Mouse (Mus musculus): ENCODE measurements around the gene Hspa5. TPM values are rescaled to one million over a fixed set of nuclear protein-coding genes. Genes with fewer than 3 reads are reported as not detected.
"Not testable (repeated sequence)": the region's sequence is repeated elsewhere in the genome, so short reads cannot be mapped to it uniquely, and the experiment has no call there.

Hspa5 gene
- polyA plus RNA-seq, 1 experiment = 188 TPM

DNA sequence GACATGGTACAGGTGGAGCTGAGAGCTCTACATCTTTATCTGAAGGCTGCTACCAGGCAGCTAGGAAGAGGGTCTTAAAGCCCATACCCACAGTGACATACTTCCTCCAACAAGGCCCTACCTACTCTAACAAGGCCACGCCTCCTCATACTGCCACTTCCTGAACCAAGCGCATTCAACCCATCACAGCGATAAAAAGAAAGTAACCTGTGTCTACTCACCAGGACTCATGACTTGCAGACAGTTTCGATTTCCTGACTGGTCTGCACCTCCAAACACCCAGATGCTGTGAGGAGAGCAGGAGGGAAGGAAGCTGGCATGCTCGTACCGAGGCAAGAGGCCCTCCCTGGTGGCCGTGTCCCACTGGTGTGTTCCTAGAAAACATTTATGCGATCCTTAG is 18.5 kb downstream of the Hspa5 start:
- Histone ChIP-seq H3K4me3 (ENCODE audit: insufficient read depth, low read depth, low read length) (no peak overlapping the region), H3K27ac (replicated peaks; ENCODE audit: low read depth, low read length) (no peak overlapping the region), H3K4me1 (ENCODE audit: control insufficient read depth, insufficient read depth, insufficient read length, low read length) (no peaks in the 10 kb centered on the region)

DNA sequence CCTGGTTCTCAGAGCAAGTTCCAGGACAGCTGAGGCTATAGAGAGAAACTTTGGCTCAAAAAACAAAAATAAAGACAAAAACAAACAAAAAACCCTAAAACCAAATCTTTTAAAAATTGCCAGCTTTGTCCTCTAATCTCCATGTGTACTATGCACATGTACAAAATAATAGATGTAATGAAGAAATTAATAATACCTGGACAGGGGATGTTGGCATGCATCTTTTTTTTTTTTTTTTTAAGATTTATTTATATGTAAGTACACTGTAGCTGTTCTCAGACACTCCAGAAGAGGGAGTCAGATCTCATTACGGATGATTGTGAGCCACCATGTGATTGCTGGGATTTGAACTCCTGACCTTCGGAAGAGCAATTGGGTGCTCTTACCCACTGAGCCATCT is 20.8 kb downstream of the Hspa5 start:
- not testable (repeated sequence) for H3K27ac ChIP-seq (replicated peaks; ENCODE audit: low read depth, low read length); H3K4me3 ChIP-seq (ENCODE audit: insufficient read depth, low read depth, low read length); H3K4me1 ChIP-seq (ENCODE audit: control insufficient read depth, insufficient read depth, insufficient read length, low read length)

DNA sequence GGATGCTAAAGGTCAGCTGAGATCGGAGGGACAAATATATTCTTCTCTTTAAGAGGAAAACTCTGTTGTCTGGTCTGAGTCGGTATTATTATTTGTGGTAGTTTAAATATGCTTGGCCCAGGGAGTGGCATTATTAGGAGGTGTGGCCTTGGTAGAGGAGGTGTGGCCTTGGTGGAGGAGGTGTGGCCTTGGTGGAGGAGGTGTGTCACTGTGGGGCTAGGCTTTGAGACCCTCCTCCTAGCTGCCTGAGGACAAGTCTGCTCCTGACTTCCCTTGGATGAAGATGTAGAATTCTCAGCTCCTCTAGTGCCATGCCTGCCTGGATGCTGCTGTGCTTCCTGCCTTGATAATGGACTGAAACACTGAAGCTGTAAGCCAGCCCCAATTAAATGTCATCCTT is 22.7 kb downstream of the Hspa5 start:
- Histone ChIP-seq H3K27ac (replicated peaks; ENCODE audit: low read depth, low read length) (no peak overlapping the region), H3K4me3 (ENCODE audit: insufficient read depth, low read depth, low read length) (no peak overlapping the region), H3K4me1 (ENCODE audit: control insufficient read depth, insufficient read depth, insufficient read length, low read length) (no peaks in the 10 kb centered on the region)

DNA sequence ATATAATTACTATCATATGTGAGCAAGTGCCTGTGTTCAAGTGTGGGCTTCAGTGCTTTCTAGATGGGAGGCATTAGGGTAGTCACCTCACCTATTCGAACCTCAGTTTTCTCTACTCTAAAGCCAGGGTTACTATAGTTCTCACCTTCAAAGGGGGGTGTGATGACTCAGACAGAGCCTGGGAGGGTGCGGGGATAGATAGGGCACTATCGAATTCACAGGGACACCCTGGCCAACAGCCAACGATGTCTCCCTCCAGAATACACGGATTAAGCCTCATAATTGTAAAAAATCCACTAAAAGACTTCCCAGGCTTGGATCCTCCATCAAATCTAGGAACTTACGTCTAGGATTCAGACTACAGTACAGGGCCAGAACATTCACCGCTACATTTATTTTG is 23.7 kb downstream of the Hspa5 start:
- Histone ChIP-seq H3K4me1 (ENCODE audit: control insufficient read depth, insufficient read depth, insufficient read length, low read length) (no peaks in the 10 kb centered on the region), H3K27ac (replicated peaks; ENCODE audit: low read depth, low read length) (no peak overlapping the region), H3K4me3 (ENCODE audit: insufficient read depth, low read depth, low read length) (no peak overlapping the region)

DNA sequence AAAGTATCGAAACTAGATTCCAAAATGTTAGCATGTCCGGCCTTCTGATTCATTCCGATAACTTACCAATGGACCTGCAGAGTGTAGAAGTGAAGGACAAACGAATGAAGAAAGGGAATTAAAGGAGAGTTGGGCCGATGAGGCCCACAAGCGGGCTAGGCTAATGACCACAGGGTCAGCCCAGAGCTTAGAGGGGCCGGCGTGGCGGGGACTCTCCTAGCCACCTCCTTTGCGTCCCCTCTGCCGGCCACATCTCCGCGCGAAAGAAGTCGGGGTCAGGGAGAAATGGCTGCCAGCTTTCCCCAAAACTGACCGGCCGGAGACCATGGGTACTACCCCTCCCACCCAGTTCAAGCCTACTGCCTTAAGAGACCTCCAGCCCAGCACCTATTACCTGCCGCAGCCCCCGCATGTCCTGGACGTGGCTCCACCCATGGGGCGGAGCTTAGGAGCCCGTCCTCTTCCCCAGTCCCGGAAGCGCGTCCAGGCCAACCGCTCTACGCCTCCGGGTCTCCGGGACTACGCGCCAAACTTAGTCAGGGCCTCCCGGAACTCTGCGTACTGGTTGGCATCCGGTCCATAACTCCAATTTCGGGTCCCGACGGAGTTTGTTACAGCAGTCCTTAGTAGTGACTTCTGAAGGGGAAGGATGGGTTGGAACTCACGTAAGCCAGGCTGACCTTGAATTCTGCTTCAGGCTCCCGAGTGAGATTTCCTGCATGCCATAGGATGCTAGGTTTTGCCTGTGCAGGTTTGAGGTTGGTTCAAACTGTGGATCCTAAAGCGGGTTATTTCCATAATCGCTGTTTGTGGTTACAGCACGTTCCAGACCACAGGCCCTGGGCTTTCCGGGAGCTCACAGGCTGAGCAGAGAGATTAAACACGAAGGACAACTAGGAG is 27.8 kb downstream of the Hspa5 start, which contains the start of gene Rabepk:
Rabepk (minus strand) TSS at position 556 of the 900 bp plus-strand sequence.
- Histone ChIP-seq H3K27ac (replicated peaks; ENCODE audit: low read depth, low read length) (peak within 1 kb of the TSS; percentile 75), H3K4me3 (ENCODE audit: insufficient read depth, low read depth, low read length) (peak within 1 kb of the TSS; percentile 84), H3K4me1 (ENCODE audit: control insufficient read depth, insufficient read depth, insufficient read length, low read length) (peaks cover 4% of the 10 kb centered on the region)

DNA sequence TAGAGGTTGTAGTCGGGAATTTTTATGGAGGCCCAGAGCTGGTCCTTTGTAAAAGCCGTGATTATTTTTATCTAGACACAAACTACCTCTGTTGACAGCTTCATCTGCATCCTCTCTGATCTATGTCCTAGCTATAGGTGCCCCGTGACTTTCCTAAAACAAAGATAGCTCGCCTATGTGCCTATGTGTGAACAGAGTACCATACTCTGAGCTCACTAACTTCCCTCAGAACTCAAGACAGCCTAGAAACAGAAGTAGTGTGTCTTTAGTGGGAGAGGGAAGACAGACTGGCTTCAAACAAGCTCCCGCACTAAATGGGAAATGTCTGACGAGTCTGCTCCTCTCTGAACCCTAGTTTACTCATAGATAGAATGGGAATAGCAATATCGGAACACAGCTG is 28.6 kb downstream of the Hspa5 start:
- peak overlapping the region; percentile 84; the same call in 1 of the 2 replicates for H3K4me3 ChIP-seq (ENCODE audit: insufficient read depth, low read depth, low read length)

DNA sequence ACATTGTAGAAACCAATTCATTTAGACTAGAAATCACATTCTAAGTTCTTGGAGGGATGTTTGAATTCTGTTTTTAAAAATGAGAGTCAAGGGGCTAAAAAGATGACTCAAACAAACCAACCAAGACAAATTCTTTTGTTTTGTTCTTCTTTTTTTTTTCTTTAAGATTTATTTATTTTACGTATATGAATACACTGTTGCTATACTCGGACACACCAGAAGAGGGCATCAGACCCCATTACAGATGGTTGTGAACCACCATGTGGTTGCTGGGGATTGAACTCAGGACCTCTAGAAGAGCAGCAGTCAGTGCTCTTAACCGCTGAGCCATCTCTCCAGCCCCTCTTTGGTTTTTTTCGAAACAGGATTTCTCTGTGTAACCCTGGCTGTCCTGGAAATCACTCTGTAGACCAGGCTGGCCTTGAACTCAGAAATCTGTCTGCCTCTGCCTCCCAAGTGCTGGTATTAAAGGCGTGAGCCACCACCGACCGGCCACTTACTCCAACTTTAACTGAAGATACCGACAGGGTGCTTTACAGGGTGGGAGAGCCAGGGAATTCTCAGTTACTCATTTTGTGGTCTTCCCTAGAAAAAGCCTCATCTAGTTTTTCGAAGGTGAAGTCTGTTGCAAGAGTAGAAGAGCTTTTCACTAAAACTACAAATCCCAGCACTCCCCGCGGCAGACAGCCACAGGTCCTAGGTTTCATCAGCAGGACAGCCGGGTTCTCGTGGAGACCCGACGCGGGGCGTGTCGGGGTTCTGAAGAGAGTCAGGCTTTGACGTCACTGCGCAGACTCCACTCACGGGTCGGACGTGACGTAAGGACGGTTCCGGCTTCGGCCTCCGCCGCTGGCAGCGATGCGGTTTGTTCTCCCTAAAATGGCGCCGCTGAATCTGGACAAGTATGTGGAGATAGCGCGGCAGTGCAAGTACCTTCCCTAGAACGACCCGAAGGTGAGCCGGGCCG is 30.0 kb downstream of the Hspa5 start:
- H3K27ac ChIP-seq (replicated peaks; ENCODE audit: low read depth, low read length) = peak overlapping the region; percentile 78
- peak overlapping the region; percentile 67 for H3K4me3 ChIP-seq (ENCODE audit: insufficient read depth, low read depth, low read length)
- peaks cover 11% of the 10 kb centered on the region for H3K4me1 ChIP-seq (ENCODE audit: control insufficient read depth, insufficient read depth, insufficient read length, low read length)

More for the DNA sequence above, 28.6 kb downstream of the Hspa5 start:
- Histone ChIP-seq H3K4me1 (ENCODE audit: control insufficient read depth, insufficient read depth, insufficient read length, low read length) (peaks cover 5% of the 10 kb centered on the region), H3K27ac (replicated peaks; ENCODE audit: low read depth, low read length) (peak overlapping the region; percentile 75; the same call in 1 of the 2 replicates)

DNA sequence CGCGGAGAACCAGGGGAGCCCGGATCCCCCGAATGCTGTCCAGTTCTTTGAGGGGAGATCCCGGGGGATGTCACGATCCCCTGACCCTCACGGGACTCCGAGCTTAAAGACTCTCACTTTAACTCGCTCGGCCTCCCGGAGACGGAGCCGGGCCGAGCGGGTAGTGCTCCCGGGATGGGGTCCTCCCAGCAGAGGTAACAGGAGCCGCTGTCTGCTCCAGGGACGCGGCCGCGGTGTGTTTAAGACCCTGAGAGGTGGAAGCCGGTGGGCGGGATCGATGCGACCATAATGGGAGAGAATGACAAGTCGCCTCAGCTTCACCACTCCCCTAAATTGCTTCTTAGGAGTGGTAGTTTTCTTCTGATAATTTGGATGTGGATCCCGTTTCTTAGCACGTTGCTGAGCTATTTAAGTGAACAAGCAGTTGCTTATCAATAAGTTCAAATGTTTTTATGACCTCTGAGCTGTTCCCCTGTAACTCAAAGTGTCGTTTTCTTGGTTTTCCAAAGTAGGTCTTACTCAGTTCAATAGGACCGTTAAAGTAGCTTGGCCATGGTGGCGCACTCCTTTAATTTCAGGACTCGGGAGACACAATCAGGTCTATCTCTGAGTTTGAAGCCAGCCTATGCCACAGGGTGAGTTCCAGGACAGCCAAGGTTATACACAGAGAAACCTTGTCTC is 30.9 kb downstream of the Hspa5 start:
- Histone ChIP-seq H3K4me3 (ENCODE audit: insufficient read depth, low read depth, low read length) (peak overlapping the region; percentile 67), H3K4me1 (ENCODE audit: control insufficient read depth, insufficient read depth, insufficient read length, low read length) (peaks cover 11% of the 10 kb centered on the region), H3K27ac (replicated peaks; ENCODE audit: low read depth, low read length) (peak overlapping the region; percentile 78)

DNA sequence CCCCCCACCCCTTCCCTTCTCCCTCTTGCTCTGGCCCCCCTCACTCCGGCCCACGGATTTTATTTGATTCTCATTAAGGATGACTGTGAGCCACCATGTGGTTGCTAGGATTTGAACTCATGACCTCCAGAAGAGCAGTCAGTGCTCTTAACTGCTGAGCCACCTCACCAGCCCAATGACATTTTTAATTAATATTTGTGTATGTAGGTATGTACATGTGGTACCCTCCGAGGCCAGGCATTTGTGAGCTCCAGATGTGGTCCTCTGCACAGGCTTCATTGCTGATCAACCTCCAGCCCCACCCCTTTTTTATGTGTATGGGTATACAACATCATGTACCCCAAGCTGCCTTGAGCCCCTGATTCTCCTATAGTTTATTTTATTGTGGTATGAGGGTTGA is 32.0 kb downstream of the Hspa5 start:
- H3K27ac ChIP-seq (replicated peaks; ENCODE audit: low read depth, low read length) = no peak overlapping the region
- H3K4me1 ChIP-seq (ENCODE audit: control insufficient read depth, insufficient read depth, insufficient read length, low read length) = peaks cover 11% of the 10 kb centered on the region
- peak overlapping the region; percentile 10; the same call in 1 of the 2 replicates for H3K4me3 ChIP-seq (ENCODE audit: insufficient read depth, low read depth, low read length)

DNA sequence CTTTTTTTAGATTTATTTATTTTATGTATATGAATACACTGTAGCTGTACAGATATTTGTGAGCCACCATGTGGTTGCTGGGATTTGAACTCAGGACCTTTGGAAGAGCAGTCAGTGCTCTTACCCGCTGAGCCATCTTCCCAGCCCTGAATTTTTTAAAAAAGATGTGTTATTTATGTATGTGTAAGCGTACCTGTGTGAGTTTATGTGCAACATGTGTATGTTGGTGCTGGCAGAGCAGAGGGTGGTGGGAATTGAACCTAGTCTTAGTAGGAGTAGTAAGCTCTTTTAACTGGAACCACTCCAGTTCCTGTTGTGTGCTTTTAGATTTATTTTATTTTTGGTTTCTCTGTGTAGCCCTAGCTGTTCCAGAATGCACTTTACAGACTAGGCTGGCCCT is 32.4 kb downstream of the Hspa5 start:
- Histone ChIP-seq H3K27ac (replicated peaks; ENCODE audit: low read depth, low read length) (no peak overlapping the region), H3K4me3 (ENCODE audit: insufficient read depth, low read depth, low read length) (no peak overlapping the region), H3K4me1 (ENCODE audit: control insufficient read depth, insufficient read depth, insufficient read length, low read length) (peaks cover 11% of the 10 kb centered on the region)

DNA sequence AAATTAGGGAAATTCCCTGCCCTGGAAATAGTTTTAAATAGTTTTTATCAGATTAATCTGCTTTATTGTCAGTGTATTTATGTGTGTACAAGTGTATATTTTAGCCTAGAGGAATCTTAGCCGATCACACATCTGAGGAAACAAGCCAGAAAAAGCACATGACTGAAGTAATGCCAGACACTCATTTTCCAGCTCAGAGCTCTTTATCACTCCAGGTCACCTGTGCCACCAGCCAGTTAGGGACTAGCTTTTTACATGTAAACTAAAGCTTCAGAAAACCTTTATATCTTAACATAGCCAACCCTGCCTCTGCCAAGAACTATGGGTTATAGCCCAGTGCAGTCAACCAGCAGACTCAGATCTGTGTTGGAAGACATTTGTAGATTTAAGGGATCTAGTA is 33.0 kb downstream of the Hspa5 start:
- no peak overlapping the region for H3K4me3 ChIP-seq (ENCODE audit: insufficient read depth, low read depth, low read length)
- H3K27ac ChIP-seq (replicated peaks; ENCODE audit: low read depth, low read length) = no peak overlapping the region
- H3K4me1 ChIP-seq (ENCODE audit: control insufficient read depth, insufficient read depth, insufficient read length, low read length) = peaks cover 11% of the 10 kb centered on the region

DNA sequence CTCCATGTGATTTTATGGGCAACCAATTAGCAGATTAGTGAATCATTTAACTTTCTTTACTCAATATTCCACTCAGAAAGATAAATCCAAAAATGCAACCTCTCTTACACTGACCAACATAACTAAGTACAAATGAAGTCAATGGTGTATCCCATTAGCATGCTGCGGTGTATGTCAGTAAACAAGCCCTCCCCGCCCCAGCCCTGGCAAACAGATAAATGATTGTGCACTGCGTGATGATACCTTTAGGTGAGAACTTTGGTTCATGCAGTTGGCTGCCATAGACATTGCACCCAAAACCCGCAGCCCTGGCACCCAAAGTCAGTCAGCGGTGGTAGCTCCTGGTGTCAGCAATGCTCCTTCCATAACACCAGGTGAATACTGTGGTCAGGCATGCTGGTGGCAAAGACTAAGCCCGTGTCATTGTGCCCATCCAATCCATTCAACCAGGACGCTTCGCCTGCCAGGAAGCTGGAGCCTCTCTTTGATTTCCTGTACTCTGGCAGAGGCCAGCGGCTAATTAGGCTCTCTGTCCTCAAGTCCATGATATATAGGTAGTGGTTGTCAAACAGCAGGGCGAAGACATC is 33.7 kb downstream of the Hspa5 start:
- Histone ChIP-seq H3K27ac (replicated peaks; ENCODE audit: low read depth, low read length) (no peak overlapping the region), H3K4me3 (ENCODE audit: insufficient read depth, low read depth, low read length) (no peak overlapping the region), H3K4me1 (ENCODE audit: control insufficient read depth, insufficient read depth, insufficient read length, low read length) (peaks cover 11% of the 10 kb centered on the region)

DNA sequence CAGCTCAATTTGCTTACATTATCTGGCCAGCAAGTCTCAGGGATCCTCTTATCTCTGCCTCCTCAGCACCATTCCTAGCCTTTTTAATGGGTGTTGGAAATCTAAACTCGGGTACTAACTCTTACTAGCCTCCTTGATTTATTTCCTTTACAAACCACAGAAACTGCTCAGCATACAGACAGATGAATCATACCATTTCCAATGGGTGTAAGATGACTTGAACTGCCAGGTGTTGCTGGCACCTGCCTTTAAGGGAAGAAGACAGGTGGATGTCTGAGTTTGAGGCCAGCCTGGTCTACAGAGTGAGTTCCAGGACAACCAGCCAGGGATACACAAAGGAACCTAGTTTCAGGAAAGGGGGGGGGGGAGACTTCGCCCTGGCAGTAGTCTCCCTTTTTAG is 36.3 kb downstream of the Hspa5 start:
- H3K4me3 ChIP-seq (ENCODE audit: insufficient read depth, low read depth, low read length) = no peak overlapping the region
- H3K4me1 ChIP-seq (ENCODE audit: control insufficient read depth, insufficient read depth, insufficient read length, low read length) = peaks cover 11% of the 10 kb centered on the region
- H3K27ac ChIP-seq (replicated peaks; ENCODE audit: low read depth, low read length) = no peak overlapping the region

DNA sequence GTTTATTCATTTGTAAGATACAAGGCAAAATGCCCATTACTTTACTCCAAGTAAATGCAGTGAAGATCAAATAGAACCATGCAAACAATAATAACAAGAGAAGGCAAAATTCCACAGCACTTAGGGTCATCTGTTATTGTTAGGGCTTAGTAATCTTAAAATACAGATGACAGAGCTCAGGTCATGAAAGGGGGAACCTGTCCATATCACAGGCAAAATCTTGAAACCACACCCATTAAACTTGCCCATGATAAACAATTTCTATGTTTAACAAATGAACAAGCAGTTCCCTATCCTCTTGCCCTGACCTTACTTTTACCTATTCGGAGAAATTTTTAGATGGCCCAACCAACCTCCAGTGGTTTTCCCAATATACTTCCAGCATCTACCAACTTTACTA is 37.8 kb downstream of the Hspa5 start:
- Histone ChIP-seq H3K4me3 (ENCODE audit: insufficient read depth, low read depth, low read length) (no peak overlapping the region), H3K27ac (replicated peaks; ENCODE audit: low read depth, low read length) (no peak overlapping the region), H3K4me1 (ENCODE audit: control insufficient read depth, insufficient read depth, insufficient read length, low read length) (peaks cover 7% of the 10 kb centered on the region)
